8 mouse cellular contexts compared by ENCODE assay signal in genomic region chr2:19656436-19656835, GRCm38 (mm10). TPM values are rescaled to one million over a fixed set of nuclear protein-coding genes. Genes with fewer than 3 reads are reported as not detected.
DNase-seq lines count a peak whose midpoint lies in the region; ATAC-seq lines count a peak whose summit lies in the region.

No protein-coding gene starts in this region.

- peak; percentile 8 for DNase-seq in gastrocnemius, postnatal 14 days
- no peak for DNase-seq in gastrocnemius, postnatal 4 days (ENCODE audit: low spot score in 2 of 2)
- peak; percentile 13 for DNase-seq in cerebellum, adult 8-10 months
- no peak for DNase-seq in midbrain, embryonic 10.5 days (ENCODE audit: low spot score)
- DNase-seq in adrenal gland, adult 18-20 months (ENCODE audit: low spot score in 2 of 2): no peak
- no peak for DNase-seq in gastrocnemius, postnatal 10 days
- no peak for DNase-seq in layer of hippocampus, adult 9-11 months

- no peak overlapping the region for H3K9ac ChIP-seq in intestine, embryonic 16.5 days (ENCODE audit: low read depth, low read length)

- no peak for ATAC-seq in intestine, embryonic 16.5 days

- 23% methylated on average over 5 of the region's 5 CpGs for WGBS in intestine, embryonic 16.5 days
- WGBS in midbrain, embryonic 10.5 days: 21% methylated on average over 5 of the region's 5 CpGs

- no peaks in the 10 kb centered on the region for H3K36me3 ChIP-seq in intestine, embryonic 16.5 days (ENCODE audit: control insufficient read depth, insufficient read depth, low read length)
- no peaks in the 10 kb centered on the region for H3K36me3 ChIP-seq in midbrain, embryonic 10.5 days

- H3K27ac ChIP-seq in intestine, embryonic 16.5 days (ENCODE audit: low read length): no peak overlapping the region
- no peak overlapping the region for H3K27ac ChIP-seq in midbrain, embryonic 10.5 days (replicated peaks)

- intact Hi-C loops in gastrocnemius, postnatal 14 days (cut with DNase I; ENCODE audit: low total_unique reads): no loop called here

- peak overlapping the region; percentile 77; the same call in 1 of the 2 replicates for H3K4me3 ChIP-seq in intestine, embryonic 16.5 days (ENCODE audit: low read length)
- H3K4me3 ChIP-seq in midbrain, embryonic 10.5 days: 0 out of 2 replicates have a peak overlapping the region, but pooled peaks have one; percentile 77

- H3K4me1 ChIP-seq in intestine, embryonic 16.5 days (ENCODE audit: control insufficient read depth, insufficient read depth, low read length): peaks cover 8% of the 10 kb centered on the region; the same call in 1 of the 2 replicates
- H3K4me1 ChIP-seq in midbrain, embryonic 10.5 days: peaks cover 27% of the 10 kb centered on the region

- 0 out of 2 replicates have a peak, but pooled peaks cover 5% of the 10 kb centered on the region for H3K27me3 ChIP-seq in intestine, embryonic 16.5 days (replicated peaks; ENCODE audit: control insufficient read depth, insufficient read depth, low read length)
- peaks cover 50% of the 10 kb centered on the region for H3K27me3 ChIP-seq in midbrain, embryonic 10.5 days (ENCODE audit: low read depth, poor library complexity, severe bottlenecking)

- peak overlapping the region; percentile 93; the same call in 1 of the 2 replicates for H3K4me2 ChIP-seq in intestine, embryonic 16.5 days (ENCODE audit: low read depth, low read length)

- no peaks in the 10 kb centered on the region for H3K9me3 ChIP-seq in intestine, embryonic 16.5 days (ENCODE audit: control insufficient read depth, low read length)
- no peaks in the 10 kb centered on the region for H3K9me3 ChIP-seq in midbrain, embryonic 10.5 days (replicated peaks)

RNA-seq across cellular contexts. Expression of gene Otud1, which starts 1.1 kb away (rescaled TPM):
- total RNA-seq in gastrocnemius, postnatal 14 days (2021): 10 to 100 TPM in 1 of 2 experiments, 1 to 10 TPM in 1; 9.8 to 17.0 TPM
- 10 to 100 TPM; 22.1 to 34.4 TPM for total RNA-seq in gastrocnemius, postnatal 4 days (2021)
- polyA plus RNA-seq in intestine, embryonic 16.5 days (2015; fragmentation: Nextera tagmentation; extraction: Ambion mirVana): 0.45 and 0.75 TPM in 2 replicates
- polyA plus RNA-seq in midbrain, embryonic 10.5 days (2016; fragmentation: Nextera tagmentation; extraction: Ambion mirVana): 0.64 and 0.71 TPM in 2 replicates
- total RNA-seq in adrenal gland, adult 18-20 months (2021): 1 to 10 TPM; 7.3 to 9.7 TPM
- total RNA-seq in gastrocnemius, postnatal 10 days (2021): 10 to 100 TPM; 17.6 to 25.0 TPM

Comparison
In these comparisons a context has a peak if more than half of its experiments do, and no peak if none do; other contexts are left out.
1. DNase-seq: peak in gastrocnemius, postnatal 14 days (single experiment) and cerebellum, adult 8-10 months (single experiment); none in gastrocnemius, postnatal 4 days (0 of 2), midbrain, embryonic 10.5 days (single experiment), adrenal gland, adult 18-20 months (0 of 2), gastrocnemius, postnatal 10 days (single experiment) and layer of hippocampus, adult 9-11 months (single experiment).